Mouse (Mus musculus) left cerebral cortex, adult 9 months (tissue): ENCODE data around the gene Cmtm1.
A peak's percentile ranks its signal among the peaks of the same experiment; 100 is the strongest.
"Not testable (repeated sequence)": the region's sequence is repeated elsewhere in the genome, so short reads cannot be mapped to it uniquely, and the experiment has no call there.

Experiments
- DNase-seq, 2 experiments: peaks; one replicate each; pipeline ENCODE4 v3.0.0; 2022; ENCODE audit warnings: low spot score in 2 of 2

Gene Cmtm1

DNA sequence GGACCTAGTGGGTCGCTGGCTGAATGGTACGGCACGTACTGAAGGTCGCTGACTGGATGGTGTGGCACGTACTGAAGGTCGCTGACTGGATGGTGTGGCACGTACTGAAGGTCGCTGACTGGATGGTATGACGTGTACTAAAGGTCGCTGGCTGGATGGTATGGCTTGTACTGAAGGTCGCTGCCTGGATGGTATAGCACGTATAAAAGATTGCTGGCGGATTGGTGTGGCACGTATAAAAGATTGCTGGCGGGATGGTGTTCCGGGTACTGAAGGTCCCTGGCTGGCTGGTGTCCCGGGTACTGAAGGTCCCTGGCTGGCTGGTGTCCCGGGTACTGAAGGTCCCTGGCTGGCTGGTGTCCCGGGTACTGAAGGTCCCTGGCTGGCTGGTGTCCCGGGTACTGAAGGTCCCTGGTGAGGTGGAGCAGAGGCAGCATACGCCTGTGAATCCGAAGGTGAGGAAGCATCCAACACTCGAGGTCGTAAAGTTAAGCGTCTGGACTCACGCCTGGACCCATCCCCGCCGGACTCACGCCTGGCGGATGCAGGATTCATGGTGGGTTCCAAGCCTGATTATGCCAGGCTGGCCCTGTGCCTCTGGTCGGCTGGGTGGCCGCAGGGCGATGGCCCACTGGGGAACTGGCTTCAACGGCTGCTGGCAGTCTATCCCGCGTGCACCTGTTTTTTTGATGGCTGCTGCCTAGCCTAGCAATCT lies at the start of gene Cmtm1, which contains the start of gene Gm45711:
TSS of gene Cmtm1 (minus strand) at position 705 of the 715 bp plus-strand sequence.
TSS of gene Gm45711 (minus strand) at position 641 of the 715 bp plus-strand sequence.
- DNase-seq: not testable (repeated sequence)

DNA sequence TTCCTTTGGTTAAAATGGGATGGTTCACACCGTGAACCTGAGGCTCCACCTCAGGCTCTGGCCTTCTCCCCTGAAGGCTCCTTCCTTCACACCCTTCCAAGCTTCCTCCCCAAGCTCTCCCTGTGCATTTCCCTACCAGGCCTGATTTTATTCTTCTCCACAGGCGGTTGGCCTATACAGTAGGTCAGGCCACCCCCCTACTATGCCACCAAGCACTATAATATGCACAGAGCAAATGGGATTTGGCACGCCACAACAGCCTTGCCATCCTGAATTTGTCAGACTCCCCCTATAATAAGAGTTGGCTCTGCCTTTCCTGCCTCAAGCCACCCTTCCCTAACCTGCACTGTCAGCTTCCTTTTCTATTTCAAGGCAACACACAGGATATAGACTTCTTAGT lies 48.7 kb upstream of the Cmtm1 start:
- DNase-seq: no peak

GRCm38 (mm10) chr8:104354504-104354903 lies 44.6 kb upstream of the Cmtm1 start:
- no peak for DNase-seq

DNA sequence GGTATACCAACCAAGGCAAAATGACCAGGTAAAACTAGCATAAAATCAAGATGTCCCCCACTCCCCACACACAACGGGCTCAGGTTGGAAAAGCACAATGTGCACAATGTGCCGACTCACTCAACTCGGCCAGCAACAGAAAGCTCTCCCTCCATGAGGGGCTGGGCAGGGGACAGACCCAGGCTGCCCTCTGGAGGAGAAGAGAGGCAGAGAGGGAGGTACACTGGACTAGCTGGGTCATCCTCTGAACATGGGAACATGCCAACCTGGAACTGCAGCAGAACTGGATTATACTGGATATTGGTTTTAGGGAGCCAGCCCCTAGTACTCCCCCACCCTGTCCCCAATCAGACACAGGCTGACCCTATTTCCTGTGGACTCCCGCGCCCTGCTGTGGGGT lies 43.2 kb upstream of the Cmtm1 start:
- DNase-seq: no peak

DNA sequence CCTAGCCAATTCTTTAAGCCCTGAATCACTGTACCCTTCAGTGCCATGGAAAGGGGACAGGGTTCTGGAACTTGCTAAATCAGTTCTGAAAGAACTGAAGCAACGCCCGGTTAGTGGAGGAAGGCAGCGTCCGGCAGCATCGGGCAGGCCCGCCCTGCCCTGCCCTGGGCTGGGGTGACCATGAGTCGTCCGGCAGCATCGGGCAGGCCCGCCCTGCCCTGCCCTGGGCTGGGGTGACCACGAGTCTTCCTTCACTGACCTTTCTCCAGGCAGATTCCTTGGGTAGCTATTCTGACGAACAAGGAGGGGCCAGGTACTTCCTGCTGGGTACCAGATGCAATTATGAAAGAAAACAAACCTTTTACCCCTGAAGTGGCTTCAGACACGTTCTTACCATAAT lies 40.1 kb upstream of the Cmtm1 start:
- DNase-seq: no peak

GRCm38 (mm10) chr8:104348971-104349370 lies 39.0 kb upstream of the Cmtm1 start:
- no peak for DNase-seq

DNA sequence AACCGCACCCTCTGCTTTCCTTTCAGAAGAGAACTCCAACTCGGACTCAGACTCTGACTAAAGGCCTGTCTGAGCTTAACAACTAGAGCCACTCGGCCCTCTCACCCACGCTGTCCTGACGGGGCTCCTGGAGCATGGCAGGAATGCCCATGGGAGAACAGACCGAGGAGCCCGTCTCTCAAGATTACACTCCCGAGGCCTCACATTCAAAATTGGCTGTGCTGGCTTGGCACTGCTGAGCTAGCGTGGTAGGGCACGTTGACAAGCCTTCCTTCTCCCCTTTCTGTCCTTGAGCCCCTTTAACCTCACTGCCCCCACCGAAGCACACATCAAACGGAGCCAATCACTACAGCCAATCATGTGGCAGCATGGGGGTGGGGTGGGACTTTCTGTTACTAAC lies 36.8 kb upstream of the Cmtm1 start:
- DNase-seq: no peak

GRCm38 (mm10) chr8:104344622-104345021 lies 34.7 kb upstream of the Cmtm1 start:
- DNase-seq: no peak

GRCm38 (mm10) chr8:104343957-104344356 lies 34.0 kb upstream of the Cmtm1 start:
- peak; percentile 36 to 87 for DNase-seq

DNA sequence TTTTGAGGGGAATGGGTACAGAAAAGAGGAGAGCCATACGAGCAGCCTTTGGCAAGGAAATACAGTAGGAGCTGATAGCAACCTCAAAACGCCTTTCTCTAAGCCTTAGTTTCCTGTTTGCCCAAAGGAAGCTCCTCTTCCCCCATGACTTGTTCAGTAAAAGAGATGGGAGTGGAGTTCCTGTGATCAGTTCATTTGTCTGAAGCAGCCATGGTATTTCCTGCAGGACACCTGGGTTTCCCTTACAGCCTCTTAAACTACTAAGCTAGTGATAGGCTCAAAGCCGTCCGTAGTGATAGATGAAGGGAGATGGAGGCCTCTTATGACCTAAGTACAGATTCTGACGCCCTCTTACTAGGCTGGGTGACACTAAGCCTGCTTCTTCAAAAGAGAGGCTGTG lies 32.5 kb upstream of the Cmtm1 start:
- no peak for DNase-seq

DNA sequence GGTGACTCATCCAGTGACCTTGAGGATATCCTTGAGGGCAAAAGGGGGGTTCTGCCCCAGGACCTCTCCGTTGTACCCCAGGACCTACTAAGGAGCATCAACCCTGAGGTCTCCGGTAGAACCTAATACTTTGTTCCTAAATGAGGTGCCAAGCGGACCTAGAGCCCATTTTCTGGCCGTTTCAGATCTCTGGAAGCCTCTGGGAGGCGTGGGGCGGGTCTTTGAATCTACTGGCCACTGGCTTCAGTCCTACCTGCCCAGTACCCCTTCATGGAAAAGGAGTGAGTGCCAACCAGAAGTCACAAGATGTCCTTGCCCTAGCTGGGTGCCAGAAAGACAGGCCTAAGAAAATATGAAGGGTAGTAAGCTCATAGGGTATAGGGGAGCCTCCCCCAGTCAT lies 31.7 kb upstream of the Cmtm1 start:
- no peak for DNase-seq

DNA sequence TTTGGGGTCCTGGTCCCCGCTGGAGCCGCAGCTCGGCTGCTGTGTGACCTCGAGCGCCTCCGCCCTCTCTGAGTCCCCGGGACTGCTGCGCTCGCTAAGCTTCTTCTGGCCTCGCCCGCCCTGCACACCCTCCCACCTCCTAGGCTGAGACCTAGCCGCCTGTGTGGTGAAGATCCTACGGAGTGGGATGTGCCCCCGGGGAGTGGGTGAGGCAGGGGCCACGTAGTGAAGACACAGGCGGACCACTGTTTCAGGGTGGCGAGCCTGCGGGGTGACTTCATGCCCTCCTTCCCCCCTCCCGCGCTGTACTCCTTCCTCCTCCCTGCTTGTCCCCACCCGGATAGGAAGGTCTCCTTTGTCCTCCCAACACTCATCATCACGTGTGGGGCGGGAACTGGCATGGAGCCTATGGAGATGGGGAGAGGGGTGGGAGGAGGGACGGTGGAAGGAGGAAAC lies 31.2 kb upstream of the Cmtm1 start:
- peak in 1 of 2 experiments; percentile 39 for DNase-seq

- peak in 1 of 2 experiments; percentile 63 for DNase-seq
Observed at GRCm38 (mm10) chr8:104340233-104341105, 30.5 kb upstream of the Cmtm1 start.

GRCm38 (mm10) chr8:104339983-104340232 lies 30.0 kb upstream of the Cmtm1 start:
- DNase-seq: no peak

DNA sequence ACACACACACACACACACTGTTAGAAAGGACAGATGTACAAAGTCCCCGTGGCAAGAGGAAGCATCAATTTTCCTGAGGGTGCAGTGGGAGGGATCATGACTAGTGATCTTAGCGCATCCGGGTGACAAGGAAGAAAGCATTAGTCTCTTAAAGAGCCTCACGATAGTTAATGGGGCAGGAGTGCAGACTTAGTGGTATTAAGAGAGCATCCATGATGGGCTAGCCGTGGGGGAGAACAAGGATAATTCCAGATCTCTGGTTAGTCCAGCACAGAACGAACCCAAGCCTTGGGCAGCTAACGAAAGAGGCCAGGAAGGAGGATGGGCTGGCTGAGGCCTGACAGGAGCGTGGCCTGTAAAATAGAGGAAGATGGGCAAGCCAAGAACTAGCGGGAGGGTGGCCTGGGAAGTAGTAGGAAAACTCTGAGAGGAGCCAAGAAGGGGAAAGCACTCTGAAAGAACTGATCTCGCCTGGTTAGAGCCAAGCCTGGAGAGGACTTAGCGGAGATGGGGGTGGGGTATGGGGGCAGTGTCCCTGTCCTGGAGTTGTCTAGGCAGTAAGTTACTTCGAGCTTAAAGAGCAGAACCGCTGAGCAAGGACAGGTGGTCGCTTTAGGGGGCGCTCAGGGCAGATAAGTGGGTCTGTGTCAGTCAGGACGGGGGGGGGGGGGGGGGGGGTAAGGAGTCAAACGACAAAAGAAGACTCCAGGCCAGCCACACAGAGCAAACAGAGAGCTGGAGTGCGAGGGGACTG lies 29.5 kb upstream of the Cmtm1 start, which contains the start of gene Cmtm3:
TSS of gene Cmtm3 (plus strand) at position 182 of the 754 bp plus-strand sequence.
- peak in 1 of 2 experiments; percentile 20 for DNase-seq

GRCm38 (mm10) chr8:104337890-104338289 lies 27.9 kb upstream of the Cmtm1 start:
- DNase-seq: no peak

- DNase-seq: no peak
Observed at GRCm38 (mm10) chr8:104336806-104337205, 26.9 kb upstream of the Cmtm1 start.

GRCm38 (mm10) chr8:104334196-104334595 lies 24.3 kb upstream of the Cmtm1 start:
- DNase-seq: no peak

DNA sequence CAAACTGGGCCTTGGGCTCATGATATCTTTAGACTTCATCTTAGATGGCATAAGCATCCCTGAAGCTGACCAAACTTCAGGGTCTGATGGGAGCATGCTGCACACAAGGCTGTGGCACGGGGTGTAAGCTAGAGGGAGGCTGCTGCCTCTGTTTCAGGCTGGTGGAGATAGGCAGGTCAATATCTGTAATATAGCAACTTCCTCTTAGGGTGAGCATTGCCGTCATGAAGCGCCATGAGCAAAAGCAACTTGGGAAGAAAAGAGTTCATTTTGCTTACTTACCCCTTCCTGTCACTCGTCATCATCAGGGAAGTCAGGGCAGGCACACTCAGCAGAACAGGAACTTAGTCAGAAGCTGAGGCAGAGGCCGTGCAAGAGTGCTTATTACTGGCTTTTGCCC lies 23.8 kb upstream of the Cmtm1 start:
- no peak for DNase-seq

DNA sequence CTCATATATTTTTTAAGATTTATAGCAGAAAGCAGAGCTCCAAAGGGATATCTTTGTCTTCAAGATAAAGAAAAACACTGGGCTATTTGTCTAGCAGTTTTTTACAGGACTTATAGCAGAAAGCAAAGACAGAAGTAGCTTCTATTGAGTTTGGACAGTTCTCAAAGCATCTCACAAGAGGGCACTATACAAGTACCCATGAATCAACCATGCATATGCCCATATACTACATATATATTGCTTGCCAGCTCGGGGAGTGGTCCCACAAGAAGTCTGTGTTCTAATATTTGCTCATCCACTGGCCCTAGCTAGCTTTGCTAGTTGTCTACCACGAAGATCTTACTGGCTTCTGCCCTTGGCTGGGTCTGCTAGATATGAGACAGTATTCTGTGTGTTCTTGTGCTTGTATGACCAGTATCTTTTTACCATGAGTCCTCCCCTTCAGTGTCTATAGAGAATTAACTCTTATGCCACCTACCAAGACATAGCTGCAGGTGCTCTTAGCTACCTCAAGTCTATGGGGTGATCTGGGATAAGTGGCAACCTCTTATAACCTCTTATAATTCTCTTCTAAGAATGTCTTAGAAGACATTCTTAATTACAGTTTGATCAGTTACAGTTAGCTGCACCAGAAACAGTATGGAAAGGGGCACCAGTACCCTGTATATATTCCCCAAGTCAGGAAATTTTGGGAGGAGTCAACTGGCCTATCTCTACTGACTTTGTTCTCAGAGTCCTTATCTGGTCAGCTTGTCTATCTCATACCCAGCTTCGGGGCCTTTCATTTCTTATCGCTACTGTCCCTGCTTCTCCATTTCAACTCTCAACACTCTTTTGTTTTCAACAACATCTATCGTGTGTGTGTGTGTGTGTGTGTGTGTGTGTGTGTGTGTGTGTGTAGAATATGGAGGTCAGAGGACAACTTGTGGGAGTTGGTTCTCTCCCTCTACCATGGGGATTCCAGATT lies 23.0 kb upstream of the Cmtm1 start:
- no peak for DNase-seq

GRCm38 (mm10) chr8:104321930-104322329 lies 12.0 kb upstream of the Cmtm1 start, which contains the start of gene Cmtm2b:
Gene Cmtm2b, plus strand, starts transcription at chr8:104322230.
- not testable (repeated sequence) for DNase-seq
